Mouse (Mus musculus) forebrain, embryonic 13.5 days (tissue): ENCODE data around the gene Adh4. TPM values are rescaled to one million over a fixed set of nuclear protein-coding genes. Genes with fewer than 3 reads are reported as not detected.
A peak's percentile ranks its signal among the peaks of the same experiment; 100 is the strongest.
"Not testable (repeated sequence)": the region's sequence is repeated elsewhere in the genome, so short reads cannot be mapped to it uniquely, and the experiment has no call there.

Experiments used
- ATAC-seq: fragments of 200-750 bp; cut with Nextera tagmentation; 2 replicates; pipeline ENCODE4 v1.8.0; 2017
- H3K27ac ChIP-seq: fragments of 300-500 bp; sonication (generic); 2 replicates; pipeline ENCODE4 v1.5.1; 2015; ENCODE audit warnings: inconsistent platforms, mild to moderate bottlenecking, moderate library complexity
- H3K27me3 ChIP-seq: fragments of 300-500 bp; sonication (generic); 2 replicates; pipeline ENCODE4 v1.6.1; 2015; ENCODE audit warnings: mild to moderate bottlenecking, inconsistent platforms
- H3K36me3 ChIP-seq: fragments of 300-500 bp; sonication (generic); 2 replicates; pipeline ENCODE4 v1.6.1; 2015; ENCODE audit warnings: mild to moderate bottlenecking, inconsistent platforms; ENCODE audit not compliant: poor library complexity, severe bottlenecking
- H3K4me1 ChIP-seq: fragments of 300-500 bp; sonication (generic); 2 replicates; pipeline ENCODE4 v1.6.1; 2015; ENCODE audit warnings: inconsistent platforms
- H3K4me2 ChIP-seq: fragments of 300-500 bp; sonication (generic); 2 replicates; pipeline ENCODE4 v1.6.1; 2015; ENCODE audit warnings: inconsistent platforms, mild to moderate bottlenecking, moderate library complexity
- H3K4me3 ChIP-seq: fragments of 300-500 bp; sonication (generic); 2 replicates; pipeline ENCODE4 v1.5.1; 2015; ENCODE audit warnings: mild to moderate bottlenecking, inconsistent platforms
- H3K9ac ChIP-seq: fragments of 300-500 bp; sonication (generic); 2 replicates; pipeline ENCODE4 v1.6.1; 2015; ENCODE audit warnings: mild to moderate bottlenecking, inconsistent platforms
- H3K9me3 ChIP-seq: fragments of 300-500 bp; sonication (generic); replicated peaks from 2 replicates; pipeline ENCODE4 v1.6.1; 2016; ENCODE audit warnings: inconsistent platforms
- WGBS: fragments of 180-500 bp; shearing (Covaris S2); methylation state at CpG from one replicate; pipeline ENCODE4 v1.1.7; 2015; 5-methylcytosine and 5-hydroxymethylcytosine counted together
- polyA plus RNA-seq: library from polyadenylated mRNA; unstranded; fragments of >200 nt; fragmentation: Nextera tagmentation; extraction: Ambion mirVana; gene quantifications from 2 replicates; pipeline ENCODE4 v1.2.1, GENCODE M21; 2015

Adh4 gene
- not detected in 2 replicates for polyA plus RNA-seq

DNA sequence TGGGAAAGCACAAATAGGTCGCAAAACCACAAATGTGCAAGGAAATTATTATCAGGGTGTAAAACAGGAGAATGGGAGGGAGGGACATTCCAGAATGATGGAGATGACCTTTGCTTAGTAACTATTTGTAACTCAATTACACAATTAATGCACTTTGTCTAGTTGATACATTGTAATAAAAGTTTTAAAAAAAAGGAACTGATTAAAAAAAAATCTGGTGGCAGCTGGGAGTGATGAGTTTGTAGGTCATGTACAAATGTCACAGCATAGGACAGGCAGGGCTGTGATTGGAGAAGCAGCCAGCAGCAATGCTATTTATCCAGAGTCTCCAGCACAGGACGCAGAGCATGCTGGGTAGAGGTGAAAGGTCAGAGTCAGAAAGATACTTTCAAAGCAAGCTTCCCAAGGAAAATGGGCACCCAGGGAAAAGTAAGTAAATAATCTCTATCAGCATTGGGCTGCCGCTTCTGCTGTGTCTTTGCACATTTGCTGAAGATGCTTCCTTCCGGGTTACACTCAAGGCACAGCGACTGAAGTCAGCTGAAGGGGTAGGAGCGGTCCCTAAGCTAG, at the start of gene Adh4:
Gene Adh4, plus strand, starts transcription at position 346 of the 570 bp plus-strand sequence.
- 87% methylated on average over 6 of the region's 6 CpGs for WGBS
- no peaks in the 10 kb centered on the region for H3K4me1 ChIP-seq
- H3K4me3 ChIP-seq, result no peak within 1 kb of the TSS
- no peaks in the 10 kb centered on the region for H3K36me3 ChIP-seq
- H3K4me2 ChIP-seq, result no peak within 1 kb of the TSS
- no peak within 1 kb of the TSS for H3K27ac ChIP-seq
- no peaks in the 10 kb centered on the region for H3K27me3 ChIP-seq
- no peak within 1 kb of the TSS for H3K9ac ChIP-seq
- ATAC-seq, result no peak
- H3K9me3 ChIP-seq, result no peaks in the 10 kb centered on the region

DNA sequence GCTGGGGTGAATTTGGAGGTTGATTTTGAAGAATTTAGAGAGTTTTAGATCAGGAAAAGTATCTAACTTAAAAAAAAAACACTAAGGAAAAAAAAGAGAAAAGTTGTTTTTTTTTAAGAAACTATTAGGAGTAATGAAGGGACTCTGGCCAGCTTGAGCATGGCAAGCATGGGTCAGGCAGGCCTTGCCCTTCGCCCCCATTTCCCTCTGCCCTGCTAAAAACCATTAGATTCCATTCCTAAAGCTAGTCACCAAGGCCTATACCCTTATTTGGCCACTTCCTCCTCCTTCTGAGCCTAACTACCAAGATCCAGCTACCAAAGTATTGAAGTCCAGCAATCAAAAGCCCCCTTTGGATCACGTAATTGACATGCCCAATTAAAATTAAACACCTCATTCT, 49.1 kb upstream of the Adh4 start:
- no peak overlapping the region for H3K27ac ChIP-seq
- H3K4me3 ChIP-seq, result no peak overlapping the region
- ATAC-seq, result no peak
- H3K9me3 ChIP-seq, result no peaks in the 10 kb centered on the region
- WGBS, result 79% methylated on average over 2 of the region's 2 CpGs
- no peaks in the 10 kb centered on the region for H3K36me3 ChIP-seq
- H3K27me3 ChIP-seq, result no peaks in the 10 kb centered on the region
- no peaks in the 10 kb centered on the region for H3K4me1 ChIP-seq
- no peak overlapping the region for H3K9ac ChIP-seq
- no peak overlapping the region for H3K4me2 ChIP-seq

GRCm38 (mm10) chr3:138369546-138369945, 45.7 kb upstream of the Adh4 start:
- no peaks in the 10 kb centered on the region for H3K27me3 ChIP-seq
- H3K9ac ChIP-seq, result no peak overlapping the region
- 91% methylated on average over 1 of the region's 1 CpGs for WGBS
- no peaks in the 10 kb centered on the region for H3K4me1 ChIP-seq
- H3K36me3 ChIP-seq, result no peaks in the 10 kb centered on the region
- H3K27ac ChIP-seq, result no peak overlapping the region
- H3K4me2 ChIP-seq, result no peak overlapping the region
- ATAC-seq, result no peak
- no peaks in the 10 kb centered on the region for H3K9me3 ChIP-seq
- no peak overlapping the region for H3K4me3 ChIP-seq

GRCm38 (mm10) chr3:138370289-138370688, 45.0 kb upstream of the Adh4 start:
- not testable (repeated sequence) for H3K4me1 ChIP-seq, H3K4me2 ChIP-seq, H3K27ac ChIP-seq, ATAC-seq, H3K9ac ChIP-seq, H3K4me3 ChIP-seq, H3K27me3 ChIP-seq, H3K36me3 ChIP-seq, H3K9me3 ChIP-seq
- 83% methylated on average over 4 of the region's 4 CpGs for WGBS

DNA sequence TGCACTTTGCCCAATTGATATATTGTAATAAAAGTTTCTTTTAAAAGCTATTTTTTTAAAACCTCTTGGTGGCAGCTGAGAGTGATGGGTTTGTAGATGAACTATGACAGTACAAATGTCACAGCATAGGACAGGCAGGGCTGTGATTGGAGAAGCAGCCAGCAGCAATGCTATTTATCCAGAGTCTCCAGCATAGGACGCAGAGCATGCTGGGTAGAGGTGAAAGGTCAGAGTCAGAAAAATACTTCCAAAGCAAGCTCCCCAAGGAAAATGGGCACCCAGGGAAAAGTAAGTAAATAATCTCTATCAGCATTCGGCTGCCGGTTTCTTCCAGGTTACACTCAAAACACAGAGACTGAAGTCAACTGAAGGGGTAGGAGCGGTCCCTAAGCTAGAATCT, 41.3 kb upstream of the Adh4 start:
- H3K36me3 ChIP-seq, result no peaks in the 10 kb centered on the region

GRCm38 (mm10) chr3:138375148-138375547, 40.1 kb upstream of the Adh4 start:
- Histone ChIP-seq H3K9ac (no peak overlapping the region), H3K4me3 (no peak overlapping the region), H3K27me3 (no peaks in the 10 kb centered on the region), H3K4me1 (no peaks in the 10 kb centered on the region), H3K4me2 (no peak overlapping the region), H3K9me3 (no peaks in the 10 kb centered on the region), H3K27ac (no peak overlapping the region), H3K36me3 (no peaks in the 10 kb centered on the region)
- no peak for ATAC-seq
- WGBS, result 86% methylated on average over 2 of the region's 2 CpGs

More for the DNA sequence above, 41.3 kb upstream of the Adh4 start:
- Histone ChIP-seq H3K4me2 (no peak overlapping the region), H3K9me3 (no peaks in the 10 kb centered on the region), H3K27ac (no peak overlapping the region), H3K9ac (no peak overlapping the region), H3K4me1 (no peaks in the 10 kb centered on the region), H3K4me3 (no peak overlapping the region), H3K27me3 (no peaks in the 10 kb centered on the region)
- ATAC-seq, result no peak
- WGBS, result 88% methylated on average over 4 of the region's 4 CpGs

- WGBS, result 29% methylated on average over 3 of the region's 3 CpGs
- H3K9me3 ChIP-seq, result no peaks in the 10 kb centered on the region
- H3K4me2 ChIP-seq, result no peak overlapping the region
- no peak overlapping the region for H3K4me3 ChIP-seq
- H3K27ac ChIP-seq, result no peak overlapping the region
- peak; percentile 57; the same call in 1 of the 2 replicates for ATAC-seq
- no peak overlapping the region for H3K9ac ChIP-seq
- no peaks in the 10 kb centered on the region for H3K27me3 ChIP-seq
- no peaks in the 10 kb centered on the region for H3K36me3 ChIP-seq
- peaks cover 4% of the 10 kb centered on the region; the same call in 1 of the 2 replicates for H3K4me1 ChIP-seq
These were observed 34.1 kb upstream of the Adh4 start for GRCm38 (mm10) chr3:138381133-138381532.

DNA sequence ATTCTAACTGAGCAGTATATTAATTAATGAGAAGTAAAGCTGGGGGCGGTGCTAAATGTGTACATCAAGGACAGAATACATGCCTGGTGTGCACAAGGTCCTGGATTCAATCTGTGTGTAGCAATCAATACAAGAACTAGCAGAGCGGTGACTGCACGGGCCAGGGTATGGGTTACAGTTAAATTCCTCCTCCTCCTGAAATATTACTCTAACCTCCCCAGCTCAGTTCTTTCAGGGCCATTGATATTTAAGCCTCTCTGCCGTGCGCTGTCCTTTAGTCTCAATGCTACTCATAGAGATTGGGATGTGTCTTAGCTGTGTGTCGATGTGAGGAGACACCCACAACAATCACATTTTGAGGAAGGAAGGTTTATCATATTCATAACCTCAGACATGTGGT, 28.1 kb upstream of the Adh4 start:
- Histone ChIP-seq H3K4me3 (no peak overlapping the region), H3K27me3 (no peaks in the 10 kb centered on the region), H3K27ac (no peak overlapping the region), H3K36me3 (no peaks in the 10 kb centered on the region), H3K9me3 (no peaks in the 10 kb centered on the region), H3K9ac (no peak overlapping the region), H3K4me1 (no peaks in the 10 kb centered on the region), H3K4me2 (no peak overlapping the region)
- no peak for ATAC-seq
- 89% methylated on average over 6 of the region's 6 CpGs for whole genome bisulfite sequencing

DNA sequence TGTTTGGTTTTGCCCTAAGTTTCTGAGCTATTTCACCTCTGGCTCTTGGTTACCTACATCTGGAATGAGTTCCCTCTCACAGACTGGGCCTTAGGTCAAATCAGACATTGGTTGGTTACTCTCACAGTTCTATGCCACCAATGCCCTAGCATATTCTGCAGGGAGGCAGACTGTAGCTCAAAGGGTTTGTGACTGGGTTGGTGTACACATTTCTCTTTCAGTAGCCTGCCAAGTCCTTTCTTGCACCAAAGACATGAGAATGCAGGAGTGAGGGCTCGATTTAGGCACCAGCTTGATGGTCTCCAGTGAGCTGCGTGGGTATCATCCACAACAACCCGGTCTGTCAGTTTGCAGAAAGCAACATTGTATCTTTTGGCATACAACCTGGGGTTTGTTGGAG, 10.4 kb upstream of the Adh4 start:
- ATAC-seq, result no peak
- Histone ChIP-seq H3K27me3 (no peaks in the 10 kb centered on the region), H3K9me3 (no peaks in the 10 kb centered on the region), H3K27ac (no peak overlapping the region), H3K4me3 (no peak overlapping the region), H3K9ac (no peak overlapping the region), H3K36me3 (no peaks in the 10 kb centered on the region), H3K4me1 (no peaks in the 10 kb centered on the region), H3K4me2 (no peak overlapping the region)
- WGBS, result 84% methylated on average over 3 of the region's 3 CpGs

DNA sequence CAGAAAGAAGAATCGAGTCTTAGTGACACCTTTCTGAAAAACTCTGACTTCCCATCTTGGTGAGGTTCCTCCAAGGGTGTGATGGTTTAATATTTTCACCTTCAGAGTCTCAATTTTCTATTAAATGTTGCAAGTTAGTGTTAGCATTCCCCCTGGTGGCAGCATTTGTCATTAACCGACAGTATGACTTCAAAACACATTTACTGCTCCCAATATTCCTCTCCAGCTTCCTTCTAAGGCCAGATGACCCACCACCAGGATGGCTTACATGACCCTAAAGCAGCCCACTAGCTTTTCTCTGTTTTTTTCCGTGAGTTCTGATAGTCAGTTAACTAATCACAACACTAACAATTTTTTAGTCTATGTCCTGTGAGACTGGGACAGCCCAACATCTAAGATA, 9.9 kb upstream of the Adh4 start:
- no peak overlapping the region for H3K4me3 ChIP-seq
- 55% methylated on average over 3 of the region's 3 CpGs for WGBS
- no peaks in the 10 kb centered on the region for H3K9me3 ChIP-seq
- H3K4me1 ChIP-seq, result no peaks in the 10 kb centered on the region
- H3K9ac ChIP-seq, result no peak overlapping the region
- no peak overlapping the region for H3K4me2 ChIP-seq
- no peaks in the 10 kb centered on the region for H3K27me3 ChIP-seq
- no peak overlapping the region for H3K27ac ChIP-seq
- no peak for ATAC-seq
- H3K36me3 ChIP-seq, result no peaks in the 10 kb centered on the region

DNA sequence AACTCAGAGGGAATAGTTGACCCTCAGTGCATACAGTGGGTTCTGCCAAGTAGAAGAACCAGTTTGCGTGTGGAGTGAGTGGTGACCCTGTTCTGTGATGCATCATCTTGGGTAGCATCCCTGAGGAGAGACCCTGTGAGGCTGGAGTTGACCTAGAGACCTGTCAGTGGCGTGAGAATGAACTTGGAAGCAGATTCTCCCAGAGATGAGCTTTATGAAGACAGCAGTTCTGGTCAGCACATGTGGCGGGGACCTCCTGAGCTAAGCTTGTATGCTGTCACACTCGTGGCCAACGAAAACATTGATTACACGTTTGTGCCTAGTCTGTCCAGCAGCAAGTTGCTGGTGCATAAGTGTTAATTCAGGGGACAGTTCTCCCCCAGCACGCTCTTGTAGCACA, 9.4 kb upstream of the Adh4 start:
- no peak for ATAC-seq
- Histone ChIP-seq H3K4me1 (no peaks in the 10 kb centered on the region), H3K27me3 (no peaks in the 10 kb centered on the region), H3K4me2 (no peak overlapping the region), H3K9me3 (no peaks in the 10 kb centered on the region), H3K36me3 (no peaks in the 10 kb centered on the region), H3K9ac (no peak overlapping the region), H3K4me3 (no peak overlapping the region), H3K27ac (no peak overlapping the region)
- WGBS, result 81% methylated on average over 7 of the region's 7 CpGs

- Histone ChIP-seq H3K9me3 (no peaks in the 10 kb centered on the region), H3K36me3 (no peaks in the 10 kb centered on the region), H3K4me2 (no peak overlapping the region), H3K4me1 (no peaks in the 10 kb centered on the region), H3K4me3 (no peak overlapping the region), H3K9ac (no peak overlapping the region), H3K27ac (no peak overlapping the region), H3K27me3 (no peaks in the 10 kb centered on the region)
- ATAC-seq, result no peak
- 97% methylated on average over 1 of the region's 1 CpGs for WGBS
These were observed 7.3 kb upstream of the Adh4 start for GRCm38 (mm10) chr3:138407920-138408319.

DNA sequence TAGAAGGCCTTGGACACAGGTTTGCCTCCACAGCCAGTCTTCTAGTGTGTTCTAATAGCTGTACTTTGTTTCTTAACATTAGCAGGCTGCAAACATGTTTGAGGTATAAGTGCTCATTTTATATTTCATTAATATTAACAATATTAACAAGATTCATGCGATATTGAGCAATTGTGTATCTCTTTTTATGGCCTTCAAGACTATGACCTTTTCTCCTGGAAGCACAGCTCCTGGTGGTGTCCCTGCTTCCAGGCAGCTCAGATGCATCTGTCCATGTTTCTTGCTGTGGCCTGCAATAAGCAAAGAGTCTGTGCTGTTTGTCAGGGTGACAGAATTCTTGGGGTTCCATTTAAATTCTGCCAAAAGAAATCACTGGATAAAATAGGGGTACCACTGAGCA, 5.7 kb upstream of the Adh4 start:
- no peaks in the 10 kb centered on the region for H3K4me1 ChIP-seq
- H3K9me3 ChIP-seq, result no peaks in the 10 kb centered on the region
- no peak overlapping the region for H3K27ac ChIP-seq
- H3K9ac ChIP-seq, result no peak overlapping the region
- ATAC-seq, result no peak
- no peak overlapping the region for H3K4me3 ChIP-seq
- 84% methylated on average over 1 of the region's 1 CpGs for WGBS
- no peak overlapping the region for H3K4me2 ChIP-seq
- H3K27me3 ChIP-seq, result no peaks in the 10 kb centered on the region
- H3K36me3 ChIP-seq, result no peaks in the 10 kb centered on the region
